Mouse (Mus musculus) heart, postnatal 10 days (tissue): ENCODE measurements around the gene Upp2. TPM values are rescaled to one million over a fixed set of nuclear protein-coding genes. Genes with fewer than 3 reads are reported as not detected.

Source experiments
- DNase-seq, 2 experiments: peaks; one replicate each; pipeline ENCODE4 v3.0.0; 2021
- intact Hi-C: fragments of 180-260 bp; cut with DNase I; formaldehyde crosslinking; loops from one replicate; pipeline ENCODE4 v1.15.1; 2025
- total RNA-seq, 2 experiments: library from RNA; stranded (reverse); gene quantifications; 2 replicates each; pipeline ENCODE4 v1.2.3; 2021

Gene Upp2
- 1 to 10 TPM; 1.8 to 2.6 TPM for total RNA-seq

DNA sequence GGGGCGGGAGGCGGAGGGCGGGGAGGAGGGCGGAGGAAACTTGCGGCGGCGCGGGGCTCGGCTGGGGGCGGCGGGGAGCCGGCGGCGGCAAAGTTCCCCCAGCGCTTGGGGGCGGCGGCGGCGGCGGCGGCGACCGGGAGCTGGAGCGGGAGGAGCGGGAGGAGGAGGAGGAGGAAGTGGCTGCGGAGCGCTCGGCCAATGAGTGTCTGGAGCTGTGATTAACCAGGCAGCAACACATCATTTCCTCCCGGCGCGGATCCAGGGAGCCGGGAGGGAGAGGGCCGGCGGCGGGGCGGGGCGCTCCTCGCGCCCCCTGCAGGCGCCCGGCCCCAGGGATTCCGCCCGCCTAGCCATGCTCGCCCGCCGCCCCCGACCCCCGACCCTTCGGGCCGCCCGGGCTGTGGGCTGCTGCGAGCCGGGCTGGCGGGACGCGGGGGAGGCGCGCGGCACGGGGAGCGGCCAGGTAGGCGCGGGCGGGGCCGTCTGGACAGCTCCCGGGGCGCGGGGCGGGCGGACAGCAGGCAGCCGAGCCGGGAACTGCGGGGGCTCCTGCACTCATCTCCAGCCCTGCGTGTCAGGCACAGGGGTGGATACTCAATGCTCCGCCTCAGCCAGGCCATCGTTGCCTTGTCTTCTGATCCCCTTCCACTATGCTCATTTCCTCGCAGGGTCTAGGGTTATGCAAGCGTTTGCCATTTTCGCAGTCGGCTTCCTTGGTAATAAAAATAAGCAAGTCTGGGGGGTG lies at the start of gene Upp2, which contains the start of gene Acvr1:
TSS of gene Upp2 (plus strand) at position 233 of the 745 bp plus-strand sequence.
TSS of gene Acvr1 (minus strand) at position 92 of the 745 bp plus-strand sequence.
- intact Hi-C loops: loop anchor here (2.0 to 5.0 kb wide), 3 partner anchors 50 to 100 kb away; no protein-coding TSS in a partner anchor

GRCm38 (mm10) chr2:58518517-58518916 lies 48.6 kb upstream of the Upp2 start:
- no peak for DNase-seq
- intact Hi-C loops: loop anchor here (5.0 kb wide), 1 partner anchor 49 kb away; the partner anchor contains the start of genes Acvr1 and Upp2

More for the DNA sequence above, at the start of gene Upp2, which contains the start of gene Acvr1:
- peak; percentile 93 for DNase-seq

GRCm38 (mm10) chr2:58520727-58521126 lies 46.4 kb upstream of the Upp2 start:
- intact Hi-C loops: no loop called here
- no peak for DNase-seq

DNA sequence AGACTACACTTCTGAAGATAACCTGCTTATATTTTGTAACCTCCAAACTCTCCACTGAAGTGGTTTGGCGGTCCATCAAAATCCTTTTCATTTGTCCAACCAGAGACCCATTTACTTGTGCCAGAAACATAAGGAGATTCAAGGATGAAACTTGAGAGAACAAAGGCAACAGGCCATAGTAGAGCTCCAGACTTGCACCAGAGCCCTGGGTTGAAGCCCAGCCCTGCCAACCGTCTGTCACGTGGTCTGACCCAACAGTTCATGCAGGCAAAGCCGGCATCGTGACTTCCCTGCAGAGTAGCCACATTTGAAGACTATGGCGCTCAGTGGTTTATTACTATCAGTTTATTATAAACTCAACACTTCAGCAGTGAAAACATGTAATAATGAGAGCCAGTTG lies 45.5 kb upstream of the Upp2 start:
- intact Hi-C loops: no loop called here
- DNase-seq: no peak

- no peak for DNase-seq
- intact Hi-C loops: no loop called here
These were observed 44.0 kb upstream of the Upp2 start for GRCm38 (mm10) chr2:58523097-58523496.

GRCm38 (mm10) chr2:58523894-58524293 lies 43.2 kb upstream of the Upp2 start:
- intact Hi-C loops: no loop called here
- no peak for DNase-seq

- intact Hi-C loops: no loop called here
- DNase-seq: no peak
These were observed 42.7 kb upstream of the Upp2 start for GRCm38 (mm10) chr2:58524356-58524755.

- intact Hi-C loops: no loop called here
- DNase-seq: no peak
These were observed 39.3 kb upstream of the Upp2 start for GRCm38 (mm10) chr2:58527786-58528185.

DNA sequence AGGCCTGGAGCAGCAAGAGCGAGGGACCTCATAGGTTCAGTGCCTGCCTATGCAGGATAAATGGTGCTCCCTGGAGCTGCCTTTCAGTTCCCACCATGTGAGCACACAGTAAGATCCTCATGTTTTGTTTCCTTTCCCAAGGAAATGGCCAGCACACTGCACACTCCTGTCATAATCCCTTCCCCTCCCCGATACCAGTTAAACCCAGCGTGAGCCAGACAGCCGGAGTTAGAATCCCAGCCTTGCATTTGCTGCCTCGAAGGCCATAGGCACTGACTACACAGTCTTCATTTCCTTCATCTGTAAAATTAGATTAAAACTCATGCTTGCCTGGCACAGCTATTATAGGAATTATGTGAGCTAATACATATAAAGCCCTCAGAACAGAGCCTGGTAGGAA lies 37.7 kb upstream of the Upp2 start:
- no peak for DNase-seq
- intact Hi-C loops: no loop called here

GRCm38 (mm10) chr2:58529860-58530440 lies 37.1 kb upstream of the Upp2 start:
- intact Hi-C loops: no loop called here
- no peak for DNase-seq

GRCm38 (mm10) chr2:58530521-58530920 lies 36.6 kb upstream of the Upp2 start:
- intact Hi-C loops: no loop called here
- no peak for DNase-seq

- peak; percentile 90 to 91 for DNase-seq
- intact Hi-C loops: loop anchor here (1.0 kb wide), 1 partner anchor 34 kb away; no protein-coding TSS in a partner anchor
These were observed 34.7 kb upstream of the Upp2 start for GRCm38 (mm10) chr2:58532260-58532850.

- intact Hi-C loops: no loop called here
- DNase-seq: peak; percentile 46 to 53
These were observed 33.5 kb upstream of the Upp2 start for GRCm38 (mm10) chr2:58533521-58534001.

DNA sequence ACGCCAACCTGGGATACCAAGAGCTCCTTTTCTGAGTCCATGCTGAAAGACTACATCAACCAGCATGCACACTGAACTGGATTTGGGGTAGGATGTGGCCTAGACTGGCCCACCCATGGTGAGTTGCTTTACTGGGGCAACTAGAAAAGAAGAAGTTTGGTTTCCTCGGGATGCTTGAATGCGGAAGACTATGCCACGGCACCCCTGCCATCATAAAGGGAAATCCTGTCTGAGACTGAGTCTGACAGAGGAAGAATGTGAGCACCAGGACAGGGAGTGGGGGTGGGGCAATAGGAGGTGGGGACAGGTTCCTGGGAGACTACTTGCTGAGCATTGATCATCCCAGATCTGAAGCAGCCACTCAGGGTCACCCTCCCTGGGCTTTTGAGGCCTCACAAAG lies 32.7 kb upstream of the Upp2 start:
- intact Hi-C loops: no loop called here
- no peak for DNase-seq

GRCm38 (mm10) chr2:58535233-58535632 lies 31.9 kb upstream of the Upp2 start:
- no peak for DNase-seq
- intact Hi-C loops: no loop called here

GRCm38 (mm10) chr2:58536796-58537195 lies 30.3 kb upstream of the Upp2 start:
- intact Hi-C loops: no loop called here
- no peak for DNase-seq

DNA sequence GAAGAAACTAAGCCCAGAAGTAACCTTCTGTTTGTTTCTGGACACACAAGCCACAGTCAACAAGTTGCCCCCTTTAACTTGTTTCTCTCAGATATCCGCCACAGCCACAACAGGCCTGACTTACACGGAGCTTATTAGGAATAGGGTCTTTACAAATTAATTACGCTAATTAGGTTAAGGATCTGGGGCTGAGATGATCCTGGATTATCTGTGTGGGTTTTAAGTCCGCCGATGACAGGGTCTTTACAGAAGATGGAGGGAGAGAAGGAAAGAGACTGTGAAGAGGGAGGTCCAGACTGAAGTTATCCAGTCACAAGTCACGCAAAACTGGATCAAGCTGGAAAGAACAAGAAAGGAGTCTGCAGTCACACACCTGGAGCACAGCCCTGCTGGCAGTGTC lies 28.9 kb upstream of the Upp2 start:
- DNase-seq: no peak
- intact Hi-C loops: no loop called here

DNA sequence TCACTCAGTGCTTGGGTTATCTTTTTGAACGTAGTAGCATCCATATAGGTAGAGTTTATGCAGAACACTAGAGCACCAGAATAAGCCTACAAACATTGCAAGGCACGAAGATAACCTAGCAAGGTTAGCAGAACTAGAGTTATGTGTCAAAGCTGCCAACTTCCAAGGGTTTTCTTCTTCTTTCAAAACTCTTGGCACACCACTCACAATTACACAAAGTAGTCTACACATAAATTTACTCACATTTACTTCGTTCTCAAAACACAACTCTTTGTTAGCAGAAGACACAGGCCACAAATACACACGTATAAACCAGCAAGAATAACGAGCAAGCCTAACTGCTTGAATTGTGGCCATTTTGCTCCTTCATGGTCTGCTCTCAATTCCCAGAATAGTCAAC lies 23.8 kb upstream of the Upp2 start:
- intact Hi-C loops: no loop called here
- DNase-seq: no peak

- intact Hi-C loops: no loop called here
- no peak for DNase-seq
These were observed 22.7 kb upstream of the Upp2 start for GRCm38 (mm10) chr2:58544368-58544767.

DNA sequence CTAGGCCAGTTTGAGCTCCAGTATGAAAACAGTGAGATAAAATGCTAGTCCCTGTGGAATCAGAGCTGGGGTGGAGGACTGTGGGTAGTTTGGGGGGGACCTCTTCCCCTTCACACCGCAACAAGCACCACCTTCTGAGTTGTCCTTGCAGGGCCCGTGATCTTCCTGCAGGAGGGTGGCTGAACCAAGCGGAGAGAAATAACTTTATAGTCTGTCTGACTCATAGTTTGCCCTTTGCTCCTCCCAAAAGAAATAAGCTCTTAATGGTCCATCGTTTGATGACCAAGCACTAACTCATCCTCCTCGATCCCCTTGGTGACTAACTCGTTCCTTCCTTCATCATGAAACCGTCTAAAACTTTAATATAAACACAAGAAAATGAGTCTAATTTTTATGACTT lies 20.8 kb upstream of the Upp2 start:
- intact Hi-C loops: no loop called here
- no peak for DNase-seq

DNA sequence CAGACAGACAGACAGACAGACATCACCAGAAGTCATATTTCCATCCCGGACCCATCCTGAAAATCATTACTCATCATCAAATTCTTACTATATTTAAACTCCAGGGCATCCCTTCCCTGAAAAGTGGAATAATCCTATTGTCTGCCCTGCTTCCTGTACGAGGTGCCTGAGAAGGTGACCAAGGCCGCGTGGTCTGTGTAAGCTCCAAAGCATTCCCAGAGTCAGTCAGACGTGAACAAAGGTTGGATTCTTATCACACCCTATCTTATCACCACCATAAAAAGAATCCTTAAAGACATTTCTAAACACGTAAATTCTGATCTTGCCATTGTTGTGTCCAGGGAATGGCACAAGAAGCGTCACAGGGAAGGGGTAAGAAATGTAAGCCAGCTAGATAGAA lies 18.2 kb upstream of the Upp2 start:
- DNase-seq: no peak
- intact Hi-C loops: no loop called here

- intact Hi-C loops: no loop called here
These were observed 17.1 kb upstream of the Upp2 start for GRCm38 (mm10) chr2:58549960-58550359.

More at GRCm38 (mm10) chr2:58549960-58550359, 17.1 kb upstream of the Upp2 start:
- DNase-seq: no peak
